Mouse (Mus musculus): Measurements from ENCODE around the gene Pard3.

DNA sequence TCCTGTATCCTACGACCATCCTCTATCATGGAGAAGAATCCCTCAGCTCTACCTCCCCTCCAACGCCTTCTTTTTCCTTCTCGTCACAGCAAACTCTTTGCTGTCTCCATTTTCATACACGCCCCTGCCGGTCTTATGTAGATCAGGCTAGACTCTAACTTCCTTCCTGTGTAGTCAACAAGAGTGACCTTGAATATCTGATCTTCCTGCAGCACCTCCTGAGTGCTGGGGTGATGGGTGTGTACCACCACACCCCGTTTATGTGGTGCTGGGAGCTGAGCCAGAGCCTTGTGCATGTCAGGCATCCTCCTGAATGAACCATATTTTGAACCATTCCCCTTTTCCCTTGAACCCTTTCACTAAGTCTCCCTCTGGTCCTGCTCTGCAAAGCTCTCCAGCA is 372.3 kb downstream of the Pard3 start:
- TF ChIP-seq EP300 (IDR thresholded peaks at IDR 0.05; ENCODE audit: low read length) (no peak), RCOR1 (conservative IDR thresholded peaks at IDR 0.05; ENCODE audit: low read depth, low read length) (no peak), GABPA (IDR thresholded peaks at IDR 0.05; ENCODE audit: insufficient replicate concordance, low read depth, low read length) (no peak), RAD21 (IDR thresholded peaks at IDR 0.05; ENCODE audit: low read depth, low read length) (no peak), MEF2A (IDR thresholded peaks at IDR 0.05; ENCODE audit: borderline replicate concordance, low read depth, low read length) (no peak), BHLHE40 (IDR thresholded peaks at IDR 0.05; ENCODE audit: low read depth, low read length) (no peak)
